Mouse (Mus musculus): ENCODE data around the gene Mipol1. TPM values are rescaled to one million over a fixed set of nuclear protein-coding genes. Genes with fewer than 3 reads are reported as not detected.

Gene Mipol1
- polyA plus RNA-seq, 1 experiment from 2014 or later = 5.5 TPM

- Histone ChIP-seq H3K4me1 (no peaks in the 10 kb centered on the region), H3K4me2 (no peak overlapping the region), H3K36me3 (no peaks in the 10 kb centered on the region), H3K9ac (replicated peaks) (no peak overlapping the region), H3K27ac (replicated peaks) (no peak overlapping the region), H3K4me3 (replicated peaks) (no peak overlapping the region), H3K9me3 (replicated peaks) (no peaks in the 10 kb centered on the region), H3K27me3 (replicated peaks) (no peaks in the 10 kb centered on the region)
- ATAC-seq (ENCODE audit: low FRiP score) = no peak
- 83% methylated on average over 7 of the region's 7 CpGs for WGBS
These were observed 270.0 kb downstream of the Mipol1 start for GRCm38 (mm10) chr12:57500246-57500645.

- Histone ChIP-seq H3K27ac (replicated peaks) (no peak overlapping the region), H3K4me1 (no peaks in the 10 kb centered on the region), H3K4me3 (replicated peaks) (no peak overlapping the region), H3K9me3 (replicated peaks) (no peaks in the 10 kb centered on the region), H3K4me2 (no peak overlapping the region), H3K36me3 (no peaks in the 10 kb centered on the region), H3K9ac (replicated peaks) (no peak overlapping the region), H3K27me3 (replicated peaks) (no peaks in the 10 kb centered on the region)
- 84% methylated on average over 7 of the region's 7 CpGs for WGBS
- ATAC-seq (ENCODE audit: low FRiP score) = no peak
These were observed 275.1 kb downstream of the Mipol1 start for GRCm38 (mm10) chr12:57505329-57505728.

GRCm38 (mm10) chr12:57508938-57509337, 278.7 kb downstream of the Mipol1 start:
- Histone ChIP-seq H3K9me3 (replicated peaks) (no peaks in the 10 kb centered on the region), H3K4me2 (no peak overlapping the region), H3K4me3 (replicated peaks) (no peak overlapping the region), H3K27me3 (replicated peaks) (no peaks in the 10 kb centered on the region), H3K27ac (replicated peaks) (no peak overlapping the region), H3K4me1 (no peaks in the 10 kb centered on the region), H3K36me3 (no peaks in the 10 kb centered on the region), H3K9ac (replicated peaks) (no peak overlapping the region)
- 56% methylated on average over 11 of the region's 11 CpGs for WGBS
- no peak for ATAC-seq (ENCODE audit: low FRiP score)

- Histone ChIP-seq H3K9ac (replicated peaks) (no peak overlapping the region), H3K4me1 (no peaks in the 10 kb centered on the region), H3K9me3 (replicated peaks) (no peaks in the 10 kb centered on the region), H3K36me3 (no peaks in the 10 kb centered on the region), H3K27me3 (replicated peaks) (no peaks in the 10 kb centered on the region), H3K27ac (replicated peaks) (no peak overlapping the region), H3K4me3 (replicated peaks) (no peak overlapping the region), H3K4me2 (no peak overlapping the region)
- WGBS = 84% methylated on average over 4 of the region's 4 CpGs
- no peak for ATAC-seq (ENCODE audit: low FRiP score)
These were observed 279.5 kb downstream of the Mipol1 start for GRCm38 (mm10) chr12:57509726-57510125.

GRCm38 (mm10) chr12:57511127-57511526, 280.9 kb downstream of the Mipol1 start:
- Histone ChIP-seq H3K4me2 (no peak overlapping the region), H3K9ac (replicated peaks) (no peak overlapping the region), H3K4me3 (replicated peaks) (no peak overlapping the region), H3K4me1 (no peaks in the 10 kb centered on the region), H3K27me3 (replicated peaks) (no peaks in the 10 kb centered on the region), H3K36me3 (no peaks in the 10 kb centered on the region), H3K9me3 (replicated peaks) (no peaks in the 10 kb centered on the region), H3K27ac (replicated peaks) (no peak overlapping the region)
- 81% methylated on average over 4 of the region's 4 CpGs for WGBS
- ATAC-seq (ENCODE audit: low FRiP score) = no peak

GRCm38 (mm10) chr12:57511560-57511959, 281.3 kb downstream of the Mipol1 start:
- no peak overlapping the region for H3K27ac ChIP-seq (replicated peaks)
- no peak overlapping the region for H3K4me2 ChIP-seq
- H3K9me3 ChIP-seq (replicated peaks) = no peaks in the 10 kb centered on the region
- H3K4me1 ChIP-seq = no peaks in the 10 kb centered on the region
- H3K4me3 ChIP-seq (replicated peaks) = no peak overlapping the region
- H3K36me3 ChIP-seq = no peaks in the 10 kb centered on the region
- H3K27me3 ChIP-seq (replicated peaks) = no peaks in the 10 kb centered on the region
- no peak overlapping the region for H3K9ac ChIP-seq (replicated peaks)
- 91% methylated on average over 5 of the region's 5 CpGs for WGBS
- ATAC-seq (ENCODE audit: low FRiP score) = no peak

GRCm38 (mm10) chr12:57514552-57514951, 284.3 kb downstream of the Mipol1 start:
- WGBS = 62% methylated on average over 1 of the region's 1 CpGs
- no peaks in the 10 kb centered on the region for H3K27me3 ChIP-seq (replicated peaks)
- ATAC-seq (ENCODE audit: low FRiP score) = no peak
- H3K9ac ChIP-seq (replicated peaks) = no peak overlapping the region
- no peak overlapping the region for H3K27ac ChIP-seq (replicated peaks)
- no peak overlapping the region for H3K4me3 ChIP-seq (replicated peaks)
- no peaks in the 10 kb centered on the region for H3K36me3 ChIP-seq
- no peak overlapping the region for H3K4me2 ChIP-seq
- H3K4me1 ChIP-seq = no peaks in the 10 kb centered on the region
- no peaks in the 10 kb centered on the region for H3K9me3 ChIP-seq (replicated peaks)

- Histone ChIP-seq H3K9me3 (replicated peaks) (no peaks in the 10 kb centered on the region), H3K27me3 (replicated peaks) (no peaks in the 10 kb centered on the region), H3K4me1 (no peaks in the 10 kb centered on the region), H3K36me3 (no peaks in the 10 kb centered on the region), H3K4me2 (no peak overlapping the region), H3K27ac (replicated peaks) (no peak overlapping the region), H3K4me3 (replicated peaks) (no peak overlapping the region), H3K9ac (replicated peaks) (no peak overlapping the region)
- 39% methylated on average over 12 of the region's 12 CpGs for WGBS
- no peak for ATAC-seq (ENCODE audit: low FRiP score)
These were observed 285.6 kb downstream of the Mipol1 start for GRCm38 (mm10) chr12:57515702-57516377.

GRCm38 (mm10) chr12:57528335-57528734, 298.1 kb downstream of the Mipol1 start:
- 76% methylated on average over 4 of the region's 4 CpGs for WGBS
- Histone ChIP-seq H3K36me3 (no peaks in the 10 kb centered on the region), H3K27me3 (replicated peaks) (peaks cover 53% of the 10 kb centered on the region), H3K9me3 (replicated peaks) (no peaks in the 10 kb centered on the region), H3K27ac (replicated peaks) (no peak overlapping the region), H3K4me3 (replicated peaks) (no peak overlapping the region), H3K4me2 (no peak overlapping the region), H3K4me1 (peaks cover 3% of the 10 kb centered on the region; the same call in 1 of the 2 replicates), H3K9ac (replicated peaks) (no peak overlapping the region)
- no peak for ATAC-seq (ENCODE audit: low FRiP score)

- WGBS = 6% methylated on average over 9 of the region's 9 CpGs
- peaks cover 71% of the 10 kb centered on the region for H3K27me3 ChIP-seq (replicated peaks)
- H3K4me2 ChIP-seq = no peak overlapping the region
- H3K9me3 ChIP-seq (replicated peaks) = no peaks in the 10 kb centered on the region
- no peak overlapping the region for H3K27ac ChIP-seq (replicated peaks)
- ATAC-seq (ENCODE audit: low FRiP score) = no peak; the same call in 1 of the 2 replicates
- peaks cover 3% of the 10 kb centered on the region; the same call in 1 of the 2 replicates for H3K4me1 ChIP-seq
- no peaks in the 10 kb centered on the region for H3K36me3 ChIP-seq
- no peak overlapping the region for H3K4me3 ChIP-seq (replicated peaks)
- no peak overlapping the region for H3K9ac ChIP-seq (replicated peaks)
These were observed 300.2 kb downstream of the Mipol1 start for GRCm38 (mm10) chr12:57530474-57530873.

GRCm38 (mm10) chr12:57534517-57534878, 304.3 kb downstream of the Mipol1 start:
- no peak overlapping the region for H3K4me2 ChIP-seq
- 7% methylated on average over 5 of the region's 6 CpGs for WGBS
- ATAC-seq (ENCODE audit: low FRiP score) = no peak
- no peak overlapping the region for H3K4me3 ChIP-seq (replicated peaks)
- H3K36me3 ChIP-seq = no peaks in the 10 kb centered on the region
- no peak overlapping the region for H3K27ac ChIP-seq (replicated peaks)
- peaks cover 10% of the 10 kb centered on the region for H3K4me1 ChIP-seq
- peaks cover 86% of the 10 kb centered on the region for H3K27me3 ChIP-seq (replicated peaks)
- no peak overlapping the region for H3K9ac ChIP-seq (replicated peaks)
- H3K9me3 ChIP-seq (replicated peaks) = no peaks in the 10 kb centered on the region

- Histone ChIP-seq H3K36me3 (no peaks in the 10 kb centered on the region), H3K9ac (replicated peaks) (no peak overlapping the region), H3K9me3 (replicated peaks) (no peaks in the 10 kb centered on the region), H3K4me3 (replicated peaks) (no peak overlapping the region), H3K27ac (replicated peaks) (no peak overlapping the region), H3K4me2 (no peak overlapping the region), H3K4me1 (peaks cover 10% of the 10 kb centered on the region), H3K27me3 (replicated peaks) (peaks cover 87% of the 10 kb centered on the region)
- WGBS = under 1% methylated on average over 39 of the region's 39 CpGs
- ATAC-seq (ENCODE audit: low FRiP score) = peak; percentile 48; the same call in 1 of the 2 replicates
These were observed 304.8 kb downstream of the Mipol1 start for GRCm38 (mm10) chr12:57534879-57535611.
